Mouse (Mus musculus) spleen, adult 2 months (tissue): ENCODE data around the gene Ptprt. TPM values are rescaled to one million over a fixed set of nuclear protein-coding genes. Genes with fewer than 3 reads are reported as not detected.

ENCODE experiments used
- DNase-seq, 2 experiments: peaks; one replicate each; pipeline versions ENCODE4 v3.0.0 to v3.0.0-alpha.2; 2012 to 2021; ENCODE audit warnings: low spot score in 2 of 2, low read depth in 1 of 2
- H3K27ac ChIP-seq: fragments of 200-500 bp; 2 replicates; pipeline ENCODE4 v1.5.1; 2012; ENCODE audit warnings: low read length, inconsistent platforms; ENCODE audit not compliant: insufficient read depth
- H3K27me3 ChIP-seq: fragments of 200-500 bp; 2 replicates; pipeline ENCODE4 v1.6.1; 2012; ENCODE audit warnings: mild to moderate bottlenecking, moderate library complexity, low read length, inconsistent platforms; ENCODE audit not compliant: control insufficient read depth, insufficient read depth
- H3K36me3 ChIP-seq: fragments of 200-500 bp; 2 replicates; pipeline ENCODE4 v1.6.1; 2012; ENCODE audit warnings: mild to moderate bottlenecking, low read length, inconsistent platforms; ENCODE audit not compliant: control insufficient read depth, insufficient read depth
- H3K4me1 ChIP-seq: fragments of 200-500 bp; 2 replicates; pipeline ENCODE4 v1.6.1; 2011; ENCODE audit warnings: inconsistent platforms; ENCODE audit not compliant: control insufficient read depth, insufficient read depth, insufficient read length
- H3K4me3 ChIP-seq: fragments of 200-500 bp; 2 replicates; pipeline ENCODE4 v1.5.1; 2011; ENCODE audit warnings: mild to moderate bottlenecking, inconsistent platforms; ENCODE audit not compliant: insufficient read depth, insufficient read length; ENCODE audit errors: extremely low read depth
- CTCF ChIP-seq: fragments of 200-500 bp; IDR thresholded peaks from 2 replicates; pipeline ENCODE4 v1.5.1; 2011; ENCODE audit warnings: mild to moderate bottlenecking, inconsistent platforms; ENCODE audit not compliant: insufficient read depth, insufficient read length, insufficient replicate concordance; ENCODE audit errors: extremely low read depth
- POLR2A ChIP-seq: fragments of 200-500 bp; IDR thresholded peaks from 2 replicates; pipeline ENCODE4 v1.6.1; 2011; ENCODE audit warnings: low read depth, low read length, inconsistent platforms
- WGBS: fragments of 180-500 bp; shearing (Covaris S2); methylation state at CpG from one replicate; pipeline ENCODE4 v1.1.7; 2018; 5-methylcytosine and 5-hydroxymethylcytosine counted together
- polyA plus RNA-seq: library from polyadenylated mRNA; depleted of rRNA; stranded (reverse); fragments of >200 nt; gene quantifications from 2 replicates; pipeline ENCODE4 v1.2.3, GENCODE M21; 2012

The Ptprt gene
- polyA plus RNA-seq, 1 experiment: 0.25 TPM

- Histone ChIP-seq H3K27me3 (no peaks in the 10 kb centered on the region), H3K4me1 (no peaks in the 10 kb centered on the region), H3K4me3 (no peak overlapping the region), H3K27ac (no peak overlapping the region), H3K36me3 (no peaks in the 10 kb centered on the region)
- WGBS: 63% methylated on average over 7 of the region's 7 CpGs
- TF ChIP-seq POLR2A (no peak), CTCF (no peak)
- no peak for DNase-seq
Observed at GRCm38 (mm10) chr2:162430171-162430570, 230.8 kb downstream of the Ptprt start.

DNA sequence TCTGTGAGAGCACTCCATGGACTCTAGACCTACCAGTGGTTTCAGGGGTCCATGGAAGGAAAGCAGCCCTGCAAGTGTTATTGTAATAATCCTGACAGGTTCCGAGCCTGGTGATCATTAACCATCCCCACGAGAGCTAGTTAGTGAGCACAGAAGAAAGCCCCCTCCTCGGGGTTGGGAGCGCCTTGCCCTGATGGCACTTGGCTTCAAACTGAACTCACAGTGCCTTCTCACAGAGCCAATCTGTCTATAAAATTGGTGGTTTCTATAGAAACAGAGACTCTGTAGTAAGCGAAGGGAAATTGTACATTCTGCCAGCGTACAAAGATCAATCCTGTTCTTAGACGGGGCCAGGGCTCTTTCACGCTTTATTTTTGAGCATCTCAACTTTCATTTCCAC is 234.8 kb downstream of the Ptprt start:
- no peak overlapping the region for H3K4me3 ChIP-seq
- 90% methylated on average over 8 of the region's 8 CpGs for WGBS
- no peaks in the 10 kb centered on the region for H3K27me3 ChIP-seq
- no peak overlapping the region for H3K27ac ChIP-seq
- no peaks in the 10 kb centered on the region for H3K36me3 ChIP-seq
- no peak for DNase-seq
- no peaks in the 10 kb centered on the region for H3K4me1 ChIP-seq
- TF ChIP-seq CTCF: no peak
- TF ChIP-seq POLR2A: no peak

DNA sequence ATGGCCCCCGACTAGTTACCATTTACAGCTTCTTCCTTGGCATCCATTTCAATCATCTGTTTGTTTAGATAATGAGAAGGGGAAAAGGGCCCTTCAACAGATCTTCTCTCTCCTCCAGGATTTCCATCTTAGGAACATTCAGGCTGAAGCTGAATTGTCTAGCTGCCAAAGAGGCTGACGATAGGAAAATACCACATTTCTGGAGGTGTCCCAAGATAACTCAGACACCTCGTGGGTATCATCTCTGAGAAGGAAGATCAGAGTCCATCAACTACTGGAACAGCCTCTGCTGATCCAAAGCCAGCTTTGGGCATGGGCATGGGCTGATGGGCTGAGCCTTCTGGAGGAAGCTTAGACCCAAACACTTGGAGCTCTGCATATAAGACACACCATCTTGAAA is 242.8 kb downstream of the Ptprt start:
- no peaks in the 10 kb centered on the region for H3K36me3 ChIP-seq
- H3K27me3 ChIP-seq: no peaks in the 10 kb centered on the region
- WGBS: 60% methylated on average over 3 of the region's 3 CpGs
- TF ChIP-seq CTCF: no peak
- no peak for TF ChIP-seq POLR2A
- H3K4me3 ChIP-seq: no peak overlapping the region
- no peaks in the 10 kb centered on the region for H3K4me1 ChIP-seq
- H3K27ac ChIP-seq: no peak overlapping the region
- no peak for DNase-seq

DNA sequence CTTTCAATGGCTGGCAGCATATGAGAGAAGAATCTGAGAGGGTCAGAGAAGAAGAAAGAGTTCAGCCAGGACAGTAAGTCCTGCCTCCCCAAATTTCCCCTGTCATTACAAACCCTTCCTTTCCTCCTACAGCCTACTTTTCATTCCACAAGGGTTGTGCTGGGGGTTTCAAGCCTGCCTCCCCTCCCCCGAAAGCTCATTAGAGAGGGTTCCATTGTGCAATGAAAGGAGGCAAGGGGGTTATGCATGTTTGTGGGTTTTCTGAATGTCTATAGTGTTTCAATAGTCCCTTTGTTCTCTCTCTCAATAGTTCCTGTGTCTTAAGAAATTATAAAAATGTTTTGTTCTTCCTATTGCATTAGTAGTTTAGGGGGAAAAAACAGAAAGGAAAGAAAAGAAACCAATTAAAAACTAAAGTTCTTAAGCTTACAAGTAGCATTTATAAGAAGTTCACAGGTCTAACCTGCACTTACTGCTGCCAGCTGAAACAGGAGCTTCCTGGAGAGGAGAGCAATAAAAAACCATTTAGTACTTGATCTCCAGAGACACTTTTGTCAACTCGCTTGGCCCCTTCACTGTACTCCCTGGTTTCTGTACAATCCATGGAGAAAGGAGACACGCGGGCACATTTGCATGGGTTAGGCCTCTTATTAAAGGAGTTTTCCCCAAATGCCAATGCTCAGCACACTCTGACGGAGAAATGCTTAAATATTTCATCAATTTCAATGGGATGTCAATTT is 247.7 kb downstream of the Ptprt start:
- H3K4me1 ChIP-seq: no peaks in the 10 kb centered on the region
- no peaks in the 10 kb centered on the region for H3K36me3 ChIP-seq
- no peak for DNase-seq
- WGBS: 82% methylated on average over 5 of the region's 5 CpGs
- H3K4me3 ChIP-seq: no peak overlapping the region
- H3K27me3 ChIP-seq: no peaks in the 10 kb centered on the region
- no peak overlapping the region for H3K27ac ChIP-seq
- TF ChIP-seq CTCF: no peak
- TF ChIP-seq POLR2A: no peak

DNA sequence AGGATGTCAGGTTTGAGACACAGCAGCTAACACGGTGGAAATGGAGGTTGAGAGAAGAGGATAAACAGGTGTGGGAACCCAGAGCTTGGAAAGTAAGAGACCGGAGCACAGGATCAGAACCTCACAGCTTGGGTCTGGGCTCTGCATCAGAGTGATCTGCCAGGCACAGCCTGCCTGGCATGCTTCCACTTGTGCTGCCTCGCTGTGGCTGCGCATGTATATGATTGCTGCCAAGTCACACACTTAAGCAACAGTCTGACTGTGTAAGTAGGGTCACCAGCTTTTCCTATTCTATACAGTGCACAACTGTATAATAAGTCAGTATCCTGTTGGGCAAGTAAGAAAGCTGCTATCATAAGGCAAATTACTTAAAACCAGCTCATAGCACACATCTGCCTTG is 249.9 kb downstream of the Ptprt start:
- Histone ChIP-seq H3K27ac (no peak overlapping the region), H3K4me1 (no peaks in the 10 kb centered on the region), H3K4me3 (no peak overlapping the region), H3K27me3 (no peaks in the 10 kb centered on the region), H3K36me3 (no peaks in the 10 kb centered on the region)
- 85% methylated on average over 4 of the region's 4 CpGs for WGBS
- TF ChIP-seq CTCF: no peak
- TF ChIP-seq POLR2A: no peak
- DNase-seq: no peak

DNA sequence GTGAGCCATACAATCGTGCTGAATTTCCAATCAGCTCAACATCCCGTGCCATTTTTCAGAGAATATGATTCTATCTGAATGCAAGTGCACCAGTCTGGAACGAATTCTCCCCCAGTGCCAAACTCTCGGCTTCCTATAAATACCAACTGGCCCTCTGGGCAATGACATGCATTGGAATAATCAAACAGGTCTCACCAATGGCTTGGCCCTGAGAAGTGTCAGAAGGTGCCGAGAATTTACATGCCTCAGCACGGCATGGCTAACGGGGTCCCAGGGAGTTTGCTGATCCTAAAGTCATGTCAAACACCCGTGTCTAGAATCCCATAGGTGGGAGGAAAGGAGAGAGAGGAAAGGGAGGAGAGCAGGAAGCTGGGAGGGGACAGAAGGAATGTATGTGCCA is 251.7 kb downstream of the Ptprt start:
- H3K27me3 ChIP-seq: no peaks in the 10 kb centered on the region
- TF ChIP-seq POLR2A (no peak), CTCF (no peak)
- H3K27ac ChIP-seq: no peak overlapping the region
- no peaks in the 10 kb centered on the region for H3K36me3 ChIP-seq
- DNase-seq: no peak
- no peak overlapping the region for H3K4me3 ChIP-seq
- H3K4me1 ChIP-seq: no peaks in the 10 kb centered on the region
- WGBS: 84% methylated on average over 8 of the region's 8 CpGs

DNA sequence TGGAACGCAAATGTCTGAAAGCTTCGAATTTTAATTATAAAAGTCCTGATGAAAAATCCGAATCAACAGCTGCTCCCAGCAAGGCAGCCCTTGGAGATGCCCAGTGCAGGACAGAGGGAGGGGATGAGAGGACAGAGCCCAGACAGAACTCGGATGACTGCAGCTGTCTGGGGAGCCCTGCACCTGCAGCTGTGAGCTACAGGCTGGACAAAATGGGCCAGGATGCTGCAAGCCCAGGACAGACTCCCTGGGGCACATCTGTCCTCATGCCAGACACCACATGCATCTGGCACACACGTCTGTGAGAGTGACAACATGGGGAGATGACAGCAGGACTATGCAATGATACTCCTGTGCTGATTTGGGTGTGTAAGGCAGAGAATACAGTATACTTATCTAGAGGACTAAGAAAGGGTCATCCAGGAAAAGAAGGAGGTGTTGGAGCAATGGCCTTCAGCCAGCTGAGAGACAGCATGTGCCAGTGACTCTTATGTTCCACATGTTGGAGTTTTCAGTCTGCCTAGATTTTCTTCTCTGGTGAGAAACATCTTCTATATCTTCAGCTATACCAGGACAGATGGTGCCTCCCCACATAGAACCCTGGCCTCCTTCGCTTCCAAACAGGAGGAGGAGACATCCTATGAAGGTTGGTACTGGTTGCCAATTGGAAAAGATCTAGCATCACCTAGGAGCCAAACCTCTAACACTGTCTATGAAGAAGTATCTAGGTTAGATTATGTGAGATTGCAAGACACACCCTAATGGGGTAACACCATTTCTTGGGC is 259.4 kb downstream of the Ptprt start:
- no peak overlapping the region for H3K4me3 ChIP-seq
- no peak for DNase-seq
- no peak overlapping the region for H3K27ac ChIP-seq
- no peaks in the 10 kb centered on the region for H3K27me3 ChIP-seq
- H3K36me3 ChIP-seq: no peaks in the 10 kb centered on the region
- whole genome bisulfite sequencing: 64% methylated on average over 6 of the region's 6 CpGs
- H3K4me1 ChIP-seq: no peaks in the 10 kb centered on the region
- TF ChIP-seq POLR2A: no peak
- TF ChIP-seq CTCF: no peak
